Mouse (Mus musculus) G1E (cell line): ENCODE results near the gene Sparcl1.

Source experiments
- CTCF ChIP-seq: IDR thresholded peaks from 2 replicates; pipeline ENCODE4 v1.5.1; 2012; ENCODE audit warnings: low read depth, low read length, inconsistent platforms, mixed read lengths
- GATA1 ChIP-seq: IDR thresholded peaks from 2 replicates; pipeline ENCODE4 v1.6.1; 2012; ENCODE audit warnings: borderline replicate concordance, low read length, inconsistent platforms, mixed read lengths
- POLR2AphosphoS5 ChIP-seq: IDR thresholded peaks from 2 replicates; pipeline ENCODE4 v1.6.1; 2012; ENCODE audit warnings: low read depth, low read length, inconsistent platforms; ENCODE audit not compliant: insufficient replicate concordance
- TAL1 ChIP-seq: conservative IDR thresholded peaks from 2 replicates; pipeline ENCODE4 v1.6.1; 2012; ENCODE audit warnings: low read depth, low read length, inconsistent platforms, mixed read lengths

- no peak for TF ChIP-seq CTCF
- no peak for TF ChIP-seq TAL1
- no peak for TF ChIP-seq GATA1
- no peak for TF ChIP-seq POLR2AphosphoS5
Observed at GRCm38 (mm10) chr5:104130891-104131290, 17.4 kb upstream of the Sparcl1 start.
